Mouse (Mus musculus): ENCODE results near the gene Skiv2l.

- no peak for TF ChIP-seq CTCF (IDR thresholded peaks at IDR 0.05; ENCODE audit: low read depth, low read length)
- TF ChIP-seq EP300 (IDR thresholded peaks at IDR 0.05; ENCODE audit: insufficient read depth, low read depth, low read length): no peak
- no peak for TF ChIP-seq POLR2A (IDR thresholded peaks at IDR 0.05; ENCODE audit: insufficient read depth, low read length)
These were observed 31.8 kb upstream of the Skiv2l start, which contains the start of gene Gm20547 for GRCm38 (mm10) chr17:34881683-34882310.

All from ES-Bruce4 (cell line).